Mouse (Mus musculus): ENCODE data around the gene Pmf1.
"Not testable (repeated sequence)": the region's sequence is repeated elsewhere in the genome, so short reads cannot be mapped to it uniquely, and the experiment has no call there.

Pmf1 gene

GRCm38 (mm10) chr3:88437454-88437853 lies 27.3 kb upstream of the Pmf1 start:
- no peak for DNase-seq (ENCODE audit: low spot score)

- DNase-seq (ENCODE audit: low spot score), result no peak
Measured at GRCm38 (mm10) chr3:88436395-88437201, 26.5 kb upstream of the Pmf1 start.

GRCm38 (mm10) chr3:88435515-88435914 lies 25.4 kb upstream of the Pmf1 start:
- DNase-seq (ENCODE audit: low spot score), result no peak

- not testable (repeated sequence) for DNase-seq (ENCODE audit: low spot score)
Measured at GRCm38 (mm10) chr3:88428639-88429038, 18.5 kb upstream of the Pmf1 start.

- no peak for DNase-seq (ENCODE audit: low spot score)
Measured at GRCm38 (mm10) chr3:88427342-88427905, 17.3 kb upstream of the Pmf1 start.

GRCm38 (mm10) chr3:88425708-88426420 lies 15.7 kb upstream of the Pmf1 start:
- DNase-seq (ENCODE audit: low spot score), result no peak

- DNase-seq (ENCODE audit: low spot score), result no peak
Measured at GRCm38 (mm10) chr3:88425330-88425689, 15.2 kb upstream of the Pmf1 start.

- peak; percentile 89 for DNase-seq (ENCODE audit: low spot score)
Measured at GRCm38 (mm10) chr3:88424605-88425329, 14.6 kb upstream of the Pmf1 start, which contains the start of gene Slc25a44. TSS of gene Slc25a44 (minus strand) at chr3:88425139.

GRCm38 (mm10) chr3:88422020-88422720 lies 12.0 kb upstream of the Pmf1 start:
- no peak for DNase-seq (ENCODE audit: low spot score)

- DNase-seq (ENCODE audit: low spot score), result no peak
Measured at GRCm38 (mm10) chr3:88420771-88421170, 10.6 kb upstream of the Pmf1 start.

- DNase-seq (ENCODE audit: low spot score), result no peak
Measured at GRCm38 (mm10) chr3:88418016-88418415, 7.9 kb upstream of the Pmf1 start.

GRCm38 (mm10) chr3:88415668-88416067 lies 5.5 kb upstream of the Pmf1 start:
- DNase-seq (ENCODE audit: low spot score), result no peak

GRCm38 (mm10) chr3:88412636-88413035 lies 2.5 kb upstream of the Pmf1 start:
- no peak for DNase-seq (ENCODE audit: low spot score)

GRCm38 (mm10) chr3:88411681-88412080 lies 1.6 kb upstream of the Pmf1 start:
- DNase-seq (ENCODE audit: low spot score), result no peak

- DNase-seq (ENCODE audit: low spot score), result no peak
Measured at GRCm38 (mm10) chr3:88410645-88411031, 507 bp upstream of the Pmf1 start.

GRCm38 (mm10) chr3:88408953-88409352 lies 1.2 kb downstream of the Pmf1 start:
- no peak for DNase-seq (ENCODE audit: low spot score)

- DNase-seq (ENCODE audit: low spot score), result no peak
Measured at GRCm38 (mm10) chr3:88407529-88407928, 2.6 kb downstream of the Pmf1 start.

GRCm38 (mm10) chr3:88407090-88407489 lies 3.0 kb downstream of the Pmf1 start:
- peak; percentile 46 for DNase-seq (ENCODE audit: low spot score)

- DNase-seq (ENCODE audit: low spot score), result no peak
Measured at GRCm38 (mm10) chr3:88403522-88404230, 6.5 kb downstream of the Pmf1 start.

- no peak for DNase-seq (ENCODE audit: low spot score)
Measured at GRCm38 (mm10) chr3:88398666-88399065, 11.5 kb downstream of the Pmf1 start.

GRCm38 (mm10) chr3:88395742-88396141 lies 14.4 kb downstream of the Pmf1 start:
- no peak for DNase-seq (ENCODE audit: low spot score)

All from urinary bladder, postnatal 25 days (tissue).